Mouse (Mus musculus) monocyte, adult 2 months (primary cell): ENCODE results near the gene Ttll5.

Experiments used
- DNase-seq, 2 experiments: peaks; one replicate each; pipeline ENCODE4 v3.0.0; 2022; ENCODE audit warnings: low spot score in 2 of 2, low read depth in 1 of 2

Ttll5 gene

DNA sequence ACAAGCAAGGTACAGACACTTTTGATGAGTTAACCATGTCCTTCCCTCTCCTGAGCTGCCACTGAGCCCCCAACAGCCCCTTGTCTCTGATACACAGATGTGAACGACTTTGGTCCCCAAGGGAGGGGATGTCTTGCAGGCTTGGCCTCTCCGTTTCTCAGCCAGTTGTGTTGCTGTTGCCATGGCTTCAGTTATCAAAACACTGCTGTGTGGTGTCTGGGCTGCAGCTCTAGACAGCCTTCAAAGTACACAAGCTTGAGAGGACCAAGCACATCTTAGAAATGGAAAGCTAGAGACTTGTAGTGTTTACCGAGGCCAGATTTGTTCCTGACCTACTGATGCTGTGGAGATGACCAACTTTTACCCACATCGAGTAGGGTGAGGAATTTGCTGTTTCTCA is 102.4 kb downstream of the Ttll5 start:
- DNase-seq = no peak

DNA sequence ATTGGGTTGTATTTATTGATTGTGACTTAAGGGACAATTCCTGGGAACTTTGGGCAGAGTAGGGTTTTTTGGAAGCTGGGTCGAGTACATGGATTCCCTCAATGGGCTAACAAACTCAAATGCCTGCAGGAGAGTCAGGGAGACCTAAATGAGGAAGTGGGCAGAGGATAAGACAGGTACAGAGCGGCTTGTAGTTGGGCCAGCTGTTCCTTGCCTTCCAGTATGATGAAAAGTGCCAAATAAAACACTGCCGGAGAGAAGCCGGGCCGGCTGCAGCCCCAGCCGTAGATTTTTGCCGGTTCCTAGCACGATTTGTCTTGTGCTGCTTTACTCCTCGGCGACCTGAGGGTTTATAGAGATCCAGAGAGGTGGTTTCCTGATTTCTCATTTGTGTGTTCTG is 104.1 kb downstream of the Ttll5 start:
- DNase-seq = no peak

DNA sequence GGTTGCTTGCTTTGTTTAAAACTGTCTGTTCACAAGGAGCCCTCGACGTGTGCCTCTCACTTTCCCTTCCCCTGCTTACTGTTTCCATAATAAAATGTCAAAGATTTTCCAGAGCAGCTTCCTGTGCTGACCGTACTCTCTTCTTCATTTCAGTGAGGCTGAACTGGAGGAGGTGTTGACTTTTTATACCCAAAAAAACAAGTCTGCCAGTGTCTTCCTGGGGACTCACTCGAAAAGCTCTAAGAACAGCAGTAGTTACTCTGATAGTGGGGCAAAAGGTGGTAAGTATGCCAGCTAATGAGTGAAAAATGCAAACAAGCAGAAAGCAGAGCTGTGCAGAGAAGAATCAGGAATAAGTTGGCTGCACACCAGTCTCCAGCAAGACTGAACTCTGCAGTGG is 105.3 kb downstream of the Ttll5 start:
- DNase-seq = no peak

DNA sequence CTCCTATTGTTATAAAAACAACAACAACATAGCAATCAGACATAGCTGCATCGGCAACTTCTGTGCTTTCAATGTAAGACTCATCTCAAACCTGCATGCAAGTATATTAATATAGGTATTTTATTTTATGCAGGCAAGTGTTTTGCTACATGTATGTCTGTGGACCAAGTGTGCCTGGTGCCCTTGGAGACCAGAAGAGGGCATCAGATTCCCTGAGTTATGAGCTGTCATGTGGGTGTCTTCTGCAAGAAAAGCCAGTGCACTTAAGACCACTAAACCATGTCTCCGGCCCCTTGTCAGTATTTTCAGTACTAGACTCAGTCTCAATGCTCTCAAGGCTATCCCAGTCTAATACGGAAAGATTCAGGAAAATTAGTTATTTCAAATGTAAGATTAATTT is 106.3 kb downstream of the Ttll5 start:
- no peak for DNase-seq

DNA sequence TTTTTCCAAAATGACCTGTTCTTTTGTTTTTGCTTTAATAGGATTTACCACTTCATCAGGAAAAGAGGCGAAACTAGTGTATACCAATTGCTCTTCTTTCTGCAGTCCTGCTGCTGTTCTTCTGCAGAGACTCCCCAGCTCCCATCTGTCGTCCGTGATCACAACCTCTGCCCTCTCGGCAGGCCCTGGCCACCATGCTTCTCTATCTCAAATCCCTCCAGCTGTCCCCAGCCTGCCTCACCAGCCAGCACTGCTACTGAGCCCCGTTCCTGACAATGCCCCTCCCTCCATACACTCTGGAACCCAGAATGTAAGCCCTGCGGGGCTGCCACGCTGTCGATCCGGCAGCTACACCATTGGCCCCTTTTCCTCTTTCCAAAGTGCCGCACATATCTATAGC is 108.8 kb downstream of the Ttll5 start:
- DNase-seq = no peak

DNA sequence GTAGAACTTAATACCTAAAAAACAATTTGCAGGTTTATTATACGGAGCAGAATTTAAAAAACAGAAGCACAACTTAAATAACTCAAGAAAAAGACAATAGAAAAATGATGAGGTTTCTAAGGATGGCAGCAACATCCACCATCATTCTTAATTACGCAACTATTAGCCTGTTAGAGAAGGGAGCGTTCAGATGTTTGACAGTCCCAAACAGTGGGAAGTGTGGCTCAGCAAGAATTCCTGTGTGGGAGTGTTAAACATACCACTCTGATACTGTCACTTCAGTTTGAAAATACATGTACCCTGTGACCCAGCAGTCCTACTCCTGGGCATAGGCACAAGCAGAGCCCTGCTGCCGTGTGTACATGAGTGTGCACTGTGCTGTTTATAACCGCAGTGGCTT is 112.9 kb downstream of the Ttll5 start:
- DNase-seq = no peak

DNA sequence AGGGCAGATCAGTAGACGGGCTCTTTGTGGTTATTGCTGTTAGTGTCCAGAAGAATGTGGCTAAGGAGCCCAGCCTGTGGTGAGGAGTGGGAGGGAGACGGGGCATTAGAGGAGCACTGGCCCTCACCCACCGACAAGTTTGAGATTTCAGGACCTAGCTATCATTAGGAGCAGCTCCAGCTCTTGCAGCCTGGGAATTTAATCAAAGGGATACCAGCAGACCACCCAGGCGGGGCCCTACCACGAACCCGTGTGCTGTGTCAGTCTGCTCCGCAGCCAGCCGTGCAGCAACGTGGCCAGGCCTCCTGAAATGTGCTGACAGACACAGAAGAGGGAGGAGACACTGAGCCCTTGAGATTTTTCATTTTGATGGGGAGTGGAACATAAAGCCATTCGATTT is 119.0 kb downstream of the Ttll5 start:
- no peak for DNase-seq

DNA sequence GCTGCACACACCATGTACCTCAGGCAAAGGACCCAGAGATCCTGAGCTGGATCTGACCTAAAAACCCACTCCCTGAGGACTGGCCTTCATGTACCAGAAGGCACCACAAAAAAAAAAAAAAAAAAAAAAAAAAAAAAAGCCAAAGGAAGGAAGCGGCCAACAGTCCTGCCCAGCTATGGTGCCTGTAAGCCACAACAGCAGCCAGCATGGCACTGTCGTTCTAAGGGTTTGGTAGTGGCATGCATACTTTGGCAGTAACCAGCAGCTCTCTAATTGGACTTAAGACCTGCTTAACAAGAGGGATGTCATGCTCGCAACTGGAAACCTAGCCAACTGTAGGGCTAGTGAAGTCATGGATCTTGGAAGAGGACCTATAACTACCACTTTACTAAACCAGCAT is 120.0 kb downstream of the Ttll5 start:
- DNase-seq = no peak

DNA sequence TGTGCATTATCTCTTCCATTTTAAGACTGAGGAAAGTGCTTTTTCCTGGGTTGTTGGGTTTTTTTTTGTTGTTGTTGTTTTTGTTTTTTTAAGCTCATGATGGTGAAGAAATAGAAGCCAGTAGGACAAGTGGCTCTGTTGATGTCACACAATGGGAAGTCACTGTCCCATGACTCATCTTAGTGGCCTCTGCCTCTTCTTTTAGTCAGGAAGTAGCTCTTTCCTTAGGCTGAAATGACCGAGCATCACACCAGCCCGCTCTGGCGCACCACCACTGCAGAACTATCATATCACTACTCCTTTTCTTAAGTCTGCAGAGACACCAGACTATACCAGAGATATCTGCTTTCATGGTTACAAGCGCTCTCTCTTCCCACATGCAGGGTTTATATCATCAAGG is 122.7 kb downstream of the Ttll5 start:
- no peak for DNase-seq

DNA sequence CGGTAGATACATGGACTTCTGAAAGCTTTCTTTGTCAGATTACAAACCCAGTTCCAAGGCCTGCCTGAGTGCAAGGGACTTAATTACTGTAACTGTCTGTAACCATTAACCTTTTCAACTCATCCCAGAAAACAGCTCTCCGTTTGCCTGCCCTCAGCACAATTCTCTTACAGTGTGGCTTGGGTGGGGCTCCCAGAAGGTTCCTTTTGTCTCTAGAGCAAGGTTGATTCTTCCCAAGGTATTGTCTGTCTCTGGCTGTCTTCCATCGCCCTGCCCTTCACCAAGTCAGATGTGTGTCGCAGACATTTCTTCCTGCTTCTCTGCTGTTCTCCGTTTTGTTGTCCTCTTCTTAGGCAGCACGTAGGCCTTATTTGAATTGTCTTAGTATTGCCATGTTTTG is 125.2 kb downstream of the Ttll5 start:
- no peak for DNase-seq

DNA sequence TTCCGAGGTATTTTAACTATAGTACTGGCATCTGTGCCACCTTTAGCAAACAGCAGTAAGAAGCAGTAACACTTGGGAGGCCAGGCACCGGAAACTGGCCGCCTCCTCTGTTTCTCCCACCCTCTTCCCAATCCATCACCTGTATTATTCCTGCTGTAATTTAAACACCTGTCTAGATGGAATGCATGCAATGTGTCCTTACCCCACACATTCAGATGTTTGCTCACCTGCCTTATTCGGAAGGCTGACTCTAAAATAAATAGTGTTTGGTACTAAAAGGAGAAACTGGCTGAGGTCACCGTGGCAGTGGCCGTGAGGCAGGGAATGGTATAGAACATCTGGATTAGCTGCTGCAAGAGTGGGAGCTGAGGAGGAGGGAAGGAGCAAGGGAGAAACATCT is 125.9 kb downstream of the Ttll5 start:
- DNase-seq = no peak

DNA sequence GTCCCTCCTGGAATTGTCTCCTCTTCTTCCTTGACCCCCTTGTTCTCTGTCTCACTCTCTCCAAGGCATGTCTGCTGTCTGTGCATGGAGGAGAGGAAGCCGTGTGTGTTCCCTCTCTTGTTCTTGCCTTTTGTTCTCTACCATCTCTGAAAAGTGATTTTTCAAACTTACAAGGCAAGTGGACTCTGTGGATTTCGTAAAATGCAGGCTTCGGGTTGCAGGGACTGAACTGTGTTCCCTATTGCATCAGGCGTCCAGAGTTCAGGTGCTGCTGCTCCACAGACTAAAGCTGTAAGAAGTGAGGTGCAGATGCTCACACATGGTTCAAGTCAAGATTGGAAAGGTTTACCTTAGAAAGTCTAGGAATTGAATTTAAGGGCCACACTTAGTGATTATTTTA is 126.6 kb downstream of the Ttll5 start:
- no peak for DNase-seq

DNA sequence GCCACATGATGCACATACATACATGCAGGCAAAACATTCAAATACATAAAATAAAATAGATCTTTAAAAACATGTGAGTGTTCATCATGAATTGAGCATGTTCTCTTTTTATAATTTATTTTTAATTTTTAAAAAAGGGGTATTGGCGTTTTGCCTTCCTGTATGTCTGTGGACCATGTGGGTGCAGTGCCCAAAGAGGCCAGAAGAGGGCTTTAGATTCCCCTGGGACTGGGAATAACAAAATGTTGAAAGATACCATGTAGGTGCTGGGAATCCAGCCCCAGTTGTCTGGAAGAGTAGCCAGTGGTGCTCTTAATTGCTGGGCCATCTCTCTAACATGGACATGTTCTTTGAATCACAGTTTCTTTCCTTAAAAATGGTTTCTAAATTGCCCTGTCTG is 127.4 kb downstream of the Ttll5 start:
- no peak for DNase-seq

DNA sequence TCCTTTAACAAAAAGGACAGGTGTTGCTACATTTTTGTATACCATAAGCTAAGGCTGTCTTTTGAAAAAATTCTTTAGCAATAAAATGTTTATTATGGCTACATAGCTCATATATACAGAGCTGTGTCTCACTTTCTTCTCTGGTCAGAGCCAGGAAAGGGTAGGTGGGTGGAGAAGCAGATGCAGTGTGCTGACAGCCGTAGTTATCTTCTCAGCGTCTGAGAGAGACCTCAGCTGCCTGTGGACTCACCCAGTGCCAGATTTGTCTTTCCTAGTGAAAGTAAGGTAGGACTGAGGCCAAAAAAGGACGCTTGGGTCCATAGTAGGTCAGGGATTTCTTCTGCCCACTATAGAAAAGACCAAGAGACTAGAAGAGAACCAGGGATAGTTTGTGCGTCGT is 127.9 kb downstream of the Ttll5 start:
- no peak for DNase-seq

DNA sequence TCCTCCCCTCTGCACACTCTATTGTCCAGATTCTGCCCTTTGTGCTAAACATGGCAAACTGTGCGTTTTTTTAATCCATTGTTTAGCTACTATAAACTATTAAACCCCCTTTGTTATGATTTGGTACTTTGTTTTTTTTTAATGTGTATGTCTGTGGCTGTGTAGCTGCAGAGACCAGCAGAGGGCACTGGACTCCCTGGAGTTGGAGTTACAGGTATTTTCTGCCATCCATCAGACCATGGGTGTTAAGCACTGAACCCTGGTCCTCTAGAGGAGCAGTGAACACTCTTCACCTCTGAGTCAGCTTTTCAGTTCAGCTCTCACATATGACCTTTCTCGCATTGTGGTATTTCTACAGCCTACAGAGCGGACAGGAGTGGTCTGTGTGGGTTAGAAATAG is 129.7 kb downstream of the Ttll5 start:
- no peak for DNase-seq

DNA sequence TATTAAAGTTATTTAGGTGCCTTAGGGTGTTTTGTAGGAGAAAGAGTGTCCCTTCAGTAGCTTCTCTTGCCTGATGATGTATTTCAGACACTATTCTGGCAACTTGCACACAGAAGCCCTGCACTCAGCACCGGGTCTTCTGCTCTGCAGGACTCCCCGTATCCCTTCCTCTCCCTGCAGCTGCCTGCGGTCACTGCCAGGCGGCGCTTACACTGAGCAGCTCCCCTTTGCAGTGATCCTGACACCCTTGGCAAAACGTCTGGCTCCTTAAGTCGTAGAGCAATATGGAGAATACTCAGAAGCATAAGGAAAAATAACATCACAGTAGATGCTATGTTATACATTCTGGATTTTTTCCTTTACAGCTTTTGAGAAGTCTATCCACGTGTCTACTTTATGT is 130.6 kb downstream of the Ttll5 start:
- no peak for DNase-seq

DNA sequence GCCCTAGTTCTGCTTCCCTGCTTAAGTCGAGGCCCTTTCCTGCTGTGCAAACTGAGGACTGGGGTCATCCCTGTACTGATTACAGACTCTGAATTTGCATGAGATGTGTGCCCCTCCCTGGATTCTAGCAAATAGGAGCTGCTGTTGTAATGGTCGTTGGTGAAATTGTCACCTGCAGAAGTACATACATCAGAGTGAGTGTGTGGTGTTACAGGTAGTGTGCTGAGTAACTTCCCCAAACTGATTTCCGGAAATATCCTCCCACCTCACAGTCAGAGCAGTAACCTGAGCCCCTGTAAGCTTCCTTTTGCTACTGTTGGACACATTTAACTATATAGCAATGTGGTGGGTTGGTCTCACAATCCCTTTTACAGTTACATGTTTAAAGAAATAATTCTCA is 131.2 kb downstream of the Ttll5 start:
- DNase-seq = no peak

DNA sequence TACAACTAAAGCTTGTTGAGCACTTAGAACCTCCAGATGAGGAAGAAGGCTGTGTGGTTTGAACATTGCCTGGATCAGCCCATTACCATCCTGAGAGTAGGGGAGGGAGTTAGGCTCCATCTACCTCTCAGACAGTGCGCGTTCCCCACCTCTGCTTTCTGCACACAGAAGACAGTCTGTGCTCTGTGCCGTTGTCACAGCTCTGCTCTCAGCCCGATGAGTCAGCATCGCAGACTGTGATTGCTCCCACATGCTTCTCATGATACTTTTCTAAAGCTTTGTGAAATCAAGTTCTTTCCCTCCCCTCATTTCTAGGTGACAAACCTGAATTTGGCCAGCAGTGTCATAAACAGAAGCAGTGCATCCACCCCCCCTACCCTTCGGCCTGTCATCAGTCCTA is 131.8 kb downstream of the Ttll5 start:
- DNase-seq = no peak

DNA sequence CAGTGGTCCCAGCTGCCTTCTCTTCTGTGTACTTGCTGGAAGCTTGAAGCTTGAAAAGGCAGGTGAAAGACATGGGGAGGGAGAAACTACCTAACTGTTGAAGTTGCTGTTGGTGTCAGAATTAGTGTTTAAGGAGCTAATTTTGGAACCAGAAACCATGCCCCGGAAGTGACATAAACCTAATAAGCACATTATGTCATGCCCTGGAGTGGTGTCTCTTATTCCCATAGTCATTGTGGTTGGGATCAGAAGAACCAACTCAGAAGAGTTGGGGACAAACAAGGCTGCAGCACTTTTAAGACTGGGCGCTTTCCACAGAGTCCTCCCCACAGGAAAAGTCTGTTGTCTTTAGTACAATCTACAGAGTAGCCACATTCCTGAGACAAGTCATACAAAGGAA is 134.0 kb downstream of the Ttll5 start:
- DNase-seq = no peak

DNA sequence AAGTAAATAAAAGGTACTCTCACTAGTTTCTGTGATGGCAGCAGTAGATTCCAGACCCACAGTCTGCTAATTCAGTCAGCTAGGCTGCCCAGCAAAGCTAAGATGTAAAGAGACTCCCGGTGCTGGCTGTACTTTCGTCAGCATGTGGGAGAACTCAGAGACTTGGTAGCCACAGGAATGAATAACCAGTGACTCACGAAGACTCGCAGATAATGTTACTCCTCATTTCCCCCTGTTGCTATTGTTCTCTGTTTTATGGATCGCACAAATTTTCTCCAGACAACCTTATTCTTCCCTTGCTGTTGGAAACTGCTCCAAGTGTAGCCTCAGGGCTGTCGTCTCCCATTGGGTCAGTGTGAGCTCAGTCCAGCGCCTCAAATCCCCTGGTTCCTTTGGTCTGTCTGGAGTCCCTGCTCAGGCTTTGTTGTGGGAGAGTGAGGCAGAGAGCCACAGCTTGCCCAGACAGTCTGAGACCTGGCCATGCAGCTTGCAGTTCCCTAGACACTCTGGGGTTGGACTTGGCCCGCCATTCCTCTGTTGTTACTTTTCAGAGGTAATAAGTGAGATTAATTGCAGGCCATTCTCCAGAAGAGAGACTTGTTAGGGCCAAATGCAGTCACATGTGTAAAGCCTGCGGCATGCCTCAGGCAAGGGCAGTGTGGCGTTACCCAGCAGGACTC is 135.5 kb downstream of the Ttll5 start:
- no peak for DNase-seq

DNA sequence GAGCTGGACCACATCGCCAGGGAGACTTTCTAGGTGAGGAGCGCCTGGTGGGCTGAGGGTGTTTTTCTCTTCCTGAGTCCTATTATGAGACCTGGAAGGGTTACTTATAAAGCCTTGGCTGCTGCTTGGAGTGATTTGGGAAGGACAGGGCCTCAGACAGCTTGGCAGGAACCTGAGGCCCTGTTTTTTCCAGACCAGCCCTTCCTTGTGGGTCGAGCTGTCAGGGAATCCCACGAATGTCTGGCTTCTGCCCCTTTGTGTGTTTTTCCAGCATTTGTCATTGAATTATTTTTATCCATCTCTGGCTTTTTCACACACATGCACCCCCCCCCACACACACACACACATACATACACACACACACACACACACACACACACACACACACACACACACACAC is 136.2 kb downstream of the Ttll5 start:
- DNase-seq = no peak

DNA sequence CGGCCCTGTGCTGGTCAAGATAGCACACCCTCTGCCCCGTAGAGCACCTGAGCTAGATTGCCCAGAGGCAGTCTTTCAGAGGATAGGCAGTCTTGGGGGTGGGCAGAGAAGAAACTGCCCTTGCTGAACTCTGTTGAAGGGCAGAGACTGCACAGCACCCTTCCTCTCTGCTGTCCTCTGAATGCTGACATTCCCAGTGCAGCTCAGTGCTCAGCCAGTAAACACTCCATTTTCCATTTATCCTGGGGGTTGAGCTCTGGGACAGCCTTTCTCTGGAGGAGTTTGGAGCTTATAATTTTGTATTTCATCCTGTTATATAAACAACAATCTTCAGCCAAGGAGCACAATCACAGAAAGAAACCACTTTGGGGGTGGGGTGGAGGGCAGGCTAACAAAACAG is 138.7 kb downstream of the Ttll5 start:
- no peak for DNase-seq

DNA sequence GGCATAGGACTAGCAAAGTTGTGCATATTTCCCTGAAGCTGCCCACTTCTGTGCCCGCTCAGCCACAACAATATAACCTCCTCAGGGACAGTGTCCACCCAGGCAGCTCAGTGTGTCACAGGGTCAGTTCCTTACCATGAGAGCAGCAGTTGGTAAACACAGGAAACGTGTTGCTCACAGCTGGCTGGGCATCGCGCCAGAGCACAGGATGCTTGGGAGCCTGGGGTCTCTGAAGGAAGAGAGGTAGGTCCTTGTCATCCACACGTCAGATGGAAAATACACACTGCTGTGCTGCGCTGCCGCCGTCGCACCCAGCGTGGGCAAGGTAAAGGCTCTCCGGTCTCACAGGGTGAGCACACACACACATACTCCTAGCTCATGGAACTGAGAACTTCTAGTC is 139.2 kb downstream of the Ttll5 start:
- no peak for DNase-seq

DNA sequence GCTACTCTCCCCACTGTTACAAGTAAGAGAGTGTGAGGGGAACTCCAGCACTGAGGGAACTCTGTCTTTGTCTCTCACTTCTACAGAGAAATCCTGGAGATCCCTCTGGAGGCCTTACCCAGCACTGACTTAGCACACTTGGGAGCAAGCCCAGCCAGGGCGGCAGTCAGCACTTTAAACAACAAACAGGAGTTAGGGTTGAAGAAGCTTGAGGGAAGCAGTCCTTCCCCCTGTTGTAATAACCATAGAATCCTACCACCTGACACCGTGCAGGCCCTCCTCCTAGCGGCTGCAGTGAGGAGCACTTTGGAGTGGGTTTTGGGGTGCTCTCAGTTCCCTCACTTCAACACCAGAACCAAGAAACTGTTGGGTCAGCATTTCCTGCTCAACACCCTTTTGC is 140.0 kb downstream of the Ttll5 start:
- no peak for DNase-seq
